Mouse (Mus musculus) spleen, adult 2 months (tissue): ENCODE measurements around the gene Rab3c.

Source experiments
- CTCF ChIP-seq: fragments of 200-500 bp; IDR thresholded peaks from 2 replicates; pipeline ENCODE4 v1.5.1; 2011; ENCODE audit warnings: mild to moderate bottlenecking, inconsistent platforms; ENCODE audit not compliant: insufficient read depth, insufficient read length, insufficient replicate concordance; ENCODE audit errors: extremely low read depth
- POLR2A ChIP-seq: fragments of 200-500 bp; IDR thresholded peaks from 2 replicates; pipeline ENCODE4 v1.6.1; 2011; ENCODE audit warnings: low read depth, low read length, inconsistent platforms

DNA sequence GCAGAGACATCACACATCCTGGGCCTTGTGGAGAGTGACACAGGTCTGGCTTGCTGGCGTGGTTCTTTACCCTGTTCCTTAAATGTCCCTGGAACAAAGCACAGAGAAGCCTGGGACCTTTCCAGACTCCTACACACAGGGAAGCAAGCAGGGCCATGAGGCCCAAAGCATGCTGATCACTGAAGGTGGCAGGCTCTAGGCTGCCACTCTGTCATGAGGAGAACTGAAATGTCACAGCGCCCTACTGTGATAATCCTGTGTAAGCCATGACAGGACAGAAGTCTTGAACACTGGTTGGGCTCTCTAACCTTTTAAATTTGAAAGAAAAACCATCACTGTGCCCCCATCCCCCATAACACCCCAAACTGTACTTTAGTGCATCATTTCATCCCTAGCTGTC lies 214.1 kb downstream of the Rab3c start:
- TF ChIP-seq POLR2A: no peak
- no peak for TF ChIP-seq CTCF
